Mouse (Mus musculus): ENCODE measurements around the gene Crybg3. TPM values are rescaled to one million over a fixed set of nuclear protein-coding genes. Genes with fewer than 3 reads are reported as not detected.

Crybg3 gene
- polyA plus RNA-seq, 1 experiment from 2014 or later: 19.8 TPM

- WGBS (ENCODE audit: insufficient replicate concordance): 87% methylated on average over 5 of the region's 5 CpGs
Measured at GRCm38 (mm10) chr16:59515169-59515568, 85.6 kb downstream of the Crybg3 start.

GRCm38 (mm10) chr16:59509830-59510229 is 90.9 kb downstream of the Crybg3 start:
- Histone ChIP-seq H3K4me2 (no peak overlapping the region), H3K4me1 (ENCODE audit: control insufficient read depth, insufficient read depth, low read length) (peaks cover 5% of the 10 kb centered on the region; the same call in 1 of the 2 replicates), H3K9me3 (replicated peaks; ENCODE audit: control insufficient read depth, low read length) (no peaks in the 10 kb centered on the region), H3K27me3 (ENCODE audit: control insufficient read depth, insufficient read depth, low read length) (no peaks in the 10 kb centered on the region), H3K4me3 (ENCODE audit: low read depth, low read length) (no peak overlapping the region), H3K27ac (ENCODE audit: low read depth, low read length) (no peak overlapping the region), H3K36me3 (ENCODE audit: control insufficient read depth, insufficient read depth, low read length) (peaks cover 17% of the 10 kb centered on the region), H3K9ac (ENCODE audit: low read depth, low read length) (no peak overlapping the region)
- WGBS (ENCODE audit: insufficient replicate concordance): 79% methylated on average over 5 of the region's 5 CpGs
- ATAC-seq (replicated peaks; ENCODE audit: insufficient number of reproducible peaks, low FRiP score, low TSS enrichment): no peak

More at GRCm38 (mm10) chr16:59515169-59515568, 85.6 kb downstream of the Crybg3 start:
- H3K4me3 ChIP-seq (ENCODE audit: low read depth, low read length): no peak overlapping the region
- H3K27me3 ChIP-seq (ENCODE audit: control insufficient read depth, insufficient read depth, low read length): no peaks in the 10 kb centered on the region
- peaks cover 6% of the 10 kb centered on the region for H3K36me3 ChIP-seq (ENCODE audit: control insufficient read depth, insufficient read depth, low read length)
- H3K4me1 ChIP-seq (ENCODE audit: control insufficient read depth, insufficient read depth, low read length): peaks cover 28% of the 10 kb centered on the region
- H3K9me3 ChIP-seq (replicated peaks; ENCODE audit: control insufficient read depth, low read length): no peaks in the 10 kb centered on the region
- no peak overlapping the region for H3K9ac ChIP-seq (ENCODE audit: low read depth, low read length)
- no peak for ATAC-seq (replicated peaks; ENCODE audit: insufficient number of reproducible peaks, low FRiP score, low TSS enrichment)
- H3K4me2 ChIP-seq: no peak overlapping the region
- H3K27ac ChIP-seq (ENCODE audit: low read depth, low read length): no peak overlapping the region

- Histone ChIP-seq H3K27me3 (ENCODE audit: control insufficient read depth, insufficient read depth, low read length) (no peaks in the 10 kb centered on the region), H3K36me3 (ENCODE audit: control insufficient read depth, insufficient read depth, low read length) (peaks cover 10% of the 10 kb centered on the region), H3K9ac (ENCODE audit: low read depth, low read length) (no peak overlapping the region), H3K9me3 (replicated peaks; ENCODE audit: control insufficient read depth, low read length) (no peaks in the 10 kb centered on the region), H3K27ac (ENCODE audit: low read depth, low read length) (no peak overlapping the region), H3K4me3 (ENCODE audit: low read depth, low read length) (no peak overlapping the region), H3K4me2 (no peak overlapping the region), H3K4me1 (ENCODE audit: control insufficient read depth, insufficient read depth, low read length) (0 out of 2 replicates have a peak, but pooled peaks cover 2% of the 10 kb centered on the region)
- WGBS (ENCODE audit: insufficient replicate concordance): 97% methylated on average over 3 of the region's 3 CpGs
- no peak for ATAC-seq (replicated peaks; ENCODE audit: insufficient number of reproducible peaks, low FRiP score, low TSS enrichment)
Measured at GRCm38 (mm10) chr16:59499180-59499579, 101.6 kb downstream of the Crybg3 start.

- Histone ChIP-seq H3K4me1 (ENCODE audit: control insufficient read depth, insufficient read depth, low read length) (0 out of 2 replicates have a peak, but pooled peaks cover 2% of the 10 kb centered on the region), H3K9ac (ENCODE audit: low read depth, low read length) (no peak overlapping the region), H3K36me3 (ENCODE audit: control insufficient read depth, insufficient read depth, low read length) (peaks cover 16% of the 10 kb centered on the region), H3K27ac (ENCODE audit: low read depth, low read length) (no peak overlapping the region), H3K4me3 (ENCODE audit: low read depth, low read length) (no peak overlapping the region), H3K27me3 (ENCODE audit: control insufficient read depth, insufficient read depth, low read length) (no peaks in the 10 kb centered on the region), H3K4me2 (no peak overlapping the region), H3K9me3 (replicated peaks; ENCODE audit: control insufficient read depth, low read length) (no peaks in the 10 kb centered on the region)
- ATAC-seq (replicated peaks; ENCODE audit: insufficient number of reproducible peaks, low FRiP score, low TSS enrichment): no peak
- WGBS (ENCODE audit: insufficient replicate concordance): 76% methylated on average over 1 of the region's 1 CpGs
Measured at GRCm38 (mm10) chr16:59497947-59498346, 102.8 kb downstream of the Crybg3 start.

- no peaks in the 10 kb centered on the region for H3K27me3 ChIP-seq (ENCODE audit: control insufficient read depth, insufficient read depth, low read length)
- H3K4me2 ChIP-seq: no peak overlapping the region
- no peak overlapping the region for H3K9ac ChIP-seq (ENCODE audit: low read depth, low read length)
- WGBS (ENCODE audit: insufficient replicate concordance): 88% methylated on average over 14 of the region's 14 CpGs
- no peak overlapping the region for H3K4me3 ChIP-seq (ENCODE audit: low read depth, low read length)
- H3K9me3 ChIP-seq (replicated peaks; ENCODE audit: control insufficient read depth, low read length): no peaks in the 10 kb centered on the region
- 0 out of 2 replicates have a peak, but pooled peaks cover under 1% of the 10 kb centered on the region for H3K4me1 ChIP-seq (ENCODE audit: control insufficient read depth, insufficient read depth, low read length)
- H3K27ac ChIP-seq (ENCODE audit: low read depth, low read length): no peak overlapping the region
- H3K36me3 ChIP-seq (ENCODE audit: control insufficient read depth, insufficient read depth, low read length): peaks cover 24% of the 10 kb centered on the region
- no peak for ATAC-seq (replicated peaks; ENCODE audit: insufficient number of reproducible peaks, low FRiP score, low TSS enrichment)
Measured at GRCm38 (mm10) chr16:59493199-59493598, 107.6 kb downstream of the Crybg3 start.

GRCm38 (mm10) chr16:59487975-59488548 is 112.7 kb downstream of the Crybg3 start:
- H3K27ac ChIP-seq (ENCODE audit: low read depth, low read length): no peak overlapping the region
- no peak overlapping the region for H3K4me3 ChIP-seq (ENCODE audit: low read depth, low read length)
- H3K4me2 ChIP-seq: no peak overlapping the region
- no peaks in the 10 kb centered on the region for H3K27me3 ChIP-seq (ENCODE audit: control insufficient read depth, insufficient read depth, low read length)
- no peaks in the 10 kb centered on the region for H3K9me3 ChIP-seq (replicated peaks; ENCODE audit: control insufficient read depth, low read length)
- no peak overlapping the region for H3K9ac ChIP-seq (ENCODE audit: low read depth, low read length)
- H3K4me1 ChIP-seq (ENCODE audit: control insufficient read depth, insufficient read depth, low read length): no peaks in the 10 kb centered on the region
- peaks cover 15% of the 10 kb centered on the region for H3K36me3 ChIP-seq (ENCODE audit: control insufficient read depth, insufficient read depth, low read length)
- WGBS (ENCODE audit: insufficient replicate concordance): 73% methylated on average over 9 of the region's 9 CpGs
- no peak for ATAC-seq (replicated peaks; ENCODE audit: insufficient number of reproducible peaks, low FRiP score, low TSS enrichment)

GRCm38 (mm10) chr16:59487239-59487638 is 113.5 kb downstream of the Crybg3 start:
- no peak overlapping the region for H3K4me3 ChIP-seq (ENCODE audit: low read depth, low read length)
- H3K9ac ChIP-seq (ENCODE audit: low read depth, low read length): no peak overlapping the region
- 80% methylated on average over 7 of the region's 7 CpGs for WGBS (ENCODE audit: insufficient replicate concordance)
- no peak for ATAC-seq (replicated peaks; ENCODE audit: insufficient number of reproducible peaks, low FRiP score, low TSS enrichment)
- no peak overlapping the region for H3K4me2 ChIP-seq
- no peak overlapping the region for H3K27ac ChIP-seq (ENCODE audit: low read depth, low read length)
- peaks cover 16% of the 10 kb centered on the region for H3K36me3 ChIP-seq (ENCODE audit: control insufficient read depth, insufficient read depth, low read length)
- H3K27me3 ChIP-seq (ENCODE audit: control insufficient read depth, insufficient read depth, low read length): no peaks in the 10 kb centered on the region
- no peaks in the 10 kb centered on the region for H3K9me3 ChIP-seq (replicated peaks; ENCODE audit: control insufficient read depth, low read length)
- no peaks in the 10 kb centered on the region for H3K4me1 ChIP-seq (ENCODE audit: control insufficient read depth, insufficient read depth, low read length)

- Histone ChIP-seq H3K36me3 (ENCODE audit: control insufficient read depth, insufficient read depth, low read length) (peaks cover 11% of the 10 kb centered on the region), H3K4me1 (ENCODE audit: control insufficient read depth, insufficient read depth, low read length) (no peaks in the 10 kb centered on the region), H3K4me3 (ENCODE audit: low read depth, low read length) (no peak overlapping the region), H3K9me3 (replicated peaks; ENCODE audit: control insufficient read depth, low read length) (no peaks in the 10 kb centered on the region), H3K4me2 (no peak overlapping the region), H3K27ac (ENCODE audit: low read depth, low read length) (no peak overlapping the region), H3K9ac (ENCODE audit: low read depth, low read length) (no peak overlapping the region), H3K27me3 (ENCODE audit: control insufficient read depth, insufficient read depth, low read length) (no peaks in the 10 kb centered on the region)
- ATAC-seq (replicated peaks; ENCODE audit: insufficient number of reproducible peaks, low FRiP score, low TSS enrichment): no peak
- 78% methylated on average over 3 of the region's 3 CpGs for whole genome bisulfite sequencing (ENCODE audit: insufficient replicate concordance)
Measured at GRCm38 (mm10) chr16:59477955-59478354, 122.8 kb downstream of the Crybg3 start.

- Histone ChIP-seq H3K4me2 (no peak overlapping the region), H3K4me3 (ENCODE audit: low read depth, low read length) (no peak overlapping the region), H3K9me3 (replicated peaks; ENCODE audit: control insufficient read depth, low read length) (no peaks in the 10 kb centered on the region), H3K4me1 (ENCODE audit: control insufficient read depth, insufficient read depth, low read length) (peaks cover 5% of the 10 kb centered on the region; the same call in 1 of the 2 replicates), H3K27ac (ENCODE audit: low read depth, low read length) (no peak overlapping the region), H3K27me3 (ENCODE audit: control insufficient read depth, insufficient read depth, low read length) (no peaks in the 10 kb centered on the region), H3K9ac (ENCODE audit: low read depth, low read length) (no peak overlapping the region), H3K36me3 (ENCODE audit: control insufficient read depth, insufficient read depth, low read length) (no peaks in the 10 kb centered on the region)
- 15% methylated on average over 1 of the region's 1 CpGs for WGBS (ENCODE audit: insufficient replicate concordance)
- no peak for ATAC-seq (replicated peaks; ENCODE audit: insufficient number of reproducible peaks, low FRiP score, low TSS enrichment)
Measured at GRCm38 (mm10) chr16:59474788-59475187, 126.0 kb downstream of the Crybg3 start.
